Mouse (Mus musculus) lung, embryonic 14.5 days (tissue): Measurements from ENCODE around the gene Flrt2. TPM values are rescaled to one million over a fixed set of nuclear protein-coding genes. Genes with fewer than 3 reads are reported as not detected.

Experiments
- ATAC-seq: fragments of 200-750 bp; cut with Nextera tagmentation; 2 replicates; pipeline ENCODE4 v1.8.0; 2017; ENCODE audit warnings: mild to moderate bottlenecking, moderate TSS enrichment, moderate library complexity; ENCODE audit not compliant: insufficient read depth
- DNase-seq: peaks from one replicate; pipeline ENCODE4 v3.0.0-alpha.2; 2015
- H3K27ac ChIP-seq: fragments of 300-500 bp; sonication (generic); 2 replicates; pipeline ENCODE4 v1.5.1; 2014; ENCODE audit warnings: low read depth, mild to moderate bottlenecking, moderate library complexity
- H3K27me3 ChIP-seq: fragments of 300-500 bp; sonication (generic); 2 replicates; pipeline ENCODE4 v1.6.1; 2014; ENCODE audit warnings: low read length, control low read depth; ENCODE audit not compliant: insufficient read depth
- H3K36me3 ChIP-seq: fragments of 300-500 bp; sonication (generic); 2 replicates; pipeline ENCODE4 v1.6.1; 2014; ENCODE audit warnings: control low read depth; ENCODE audit not compliant: insufficient read depth
- H3K4me1 ChIP-seq: fragments of 300-500 bp; sonication (generic); 2 replicates; pipeline ENCODE4 v1.6.1; 2014; ENCODE audit warnings: antibody characterized with exemption, control low read depth; ENCODE audit not compliant: insufficient read depth
- H3K4me2 ChIP-seq: fragments of 300-500 bp; sonication (generic); 2 replicates; pipeline ENCODE4 v1.6.1; 2014; ENCODE audit warnings: mild to moderate bottlenecking
- H3K4me3 ChIP-seq: fragments of 300-500 bp; sonication (generic); 2 replicates; pipeline ENCODE4 v1.5.1; 2014; ENCODE audit warnings: low read depth, low read length
- H3K9ac ChIP-seq: fragments of 300-500 bp; sonication (generic); 2 replicates; pipeline ENCODE4 v1.6.1; 2014
- H3K9me3 ChIP-seq: fragments of 300-500 bp; sonication (generic); 2 replicates; pipeline ENCODE4 v1.6.1; 2016; ENCODE audit warnings: low read depth, low read length, control low read depth
- CTCF ChIP-seq: IDR thresholded peaks from 2 replicates; pipeline ENCODE4 v1.5.1; 2016; ENCODE audit warnings: antibody characterized with exemption, low read depth
- WGBS: fragments of 180-500 bp; shearing (Covaris S2); extraction: QIAGEN DNeasy Blood & Tissue Kit; methylation state at CpG from one replicate; pipeline ENCODE4 v1.1.7; 2014; 5-methylcytosine and 5-hydroxymethylcytosine counted together
- polyA plus RNA-seq: library from polyadenylated mRNA; unstranded; fragments of >200 nt; fragmentation: Nextera tagmentation; extraction: Ambion mirVana; gene quantifications from 2 replicates; pipeline ENCODE4 v1.2.1, GENCODE M21; 2014

Gene Flrt2
- polyA plus RNA-seq, 1 experiment from 2014 or later = 14.1 TPM

- no peaks in the 10 kb centered on the region for H3K27me3 ChIP-seq
- no peak overlapping the region for H3K27ac ChIP-seq
- 0 out of 2 replicates have a peak, but pooled peaks cover 6% of the 10 kb centered on the region for H3K4me1 ChIP-seq
- H3K4me2 ChIP-seq = no peak overlapping the region
- 76% methylated on average over 2 of the region's 2 CpGs for WGBS
- H3K9ac ChIP-seq = no peak overlapping the region
- no peak overlapping the region for H3K4me3 ChIP-seq
- H3K36me3 ChIP-seq = no peaks in the 10 kb centered on the region
- no peak for ATAC-seq
- no peaks in the 10 kb centered on the region for H3K9me3 ChIP-seq
- TF ChIP-seq CTCF = no peak
- no peak for DNase-seq
Measured at GRCm38 (mm10) chr12:95749248-95749647, 57.2 kb downstream of the Flrt2 start.

- Histone ChIP-seq H3K9ac (no peak overlapping the region), H3K27ac (no peak overlapping the region), H3K27me3 (no peaks in the 10 kb centered on the region), H3K36me3 (no peaks in the 10 kb centered on the region), H3K4me1 (no peaks in the 10 kb centered on the region), H3K4me2 (no peak overlapping the region), H3K9me3 (no peaks in the 10 kb centered on the region), H3K4me3 (no peak overlapping the region)
- 52% methylated on average over 5 of the region's 5 CpGs for WGBS
- DNase-seq (peak; percentile 77), ATAC-seq (peak; percentile 71)
- no peak for TF ChIP-seq CTCF
Measured at GRCm38 (mm10) chr12:95759212-95759746, 67.3 kb downstream of the Flrt2 start.

DNA sequence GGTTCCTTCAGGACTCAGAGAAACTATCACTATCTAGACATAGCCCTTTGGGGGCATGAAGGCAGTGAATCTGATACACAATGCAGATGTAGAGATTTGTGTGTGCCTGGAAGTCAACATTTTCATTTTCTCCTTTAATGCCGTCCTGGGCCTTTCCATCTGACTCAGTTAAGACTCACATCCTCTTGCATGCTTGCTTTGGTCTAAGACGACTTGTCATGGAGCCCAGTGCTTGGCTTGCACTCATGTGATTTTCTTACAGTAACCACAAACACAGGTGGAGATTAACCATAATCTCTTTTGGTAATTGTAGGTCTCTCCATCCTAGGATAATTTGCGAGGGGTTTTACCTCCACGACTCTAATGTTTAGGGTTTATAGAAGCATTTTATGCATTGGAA is 73.2 kb downstream of the Flrt2 start:
- no peaks in the 10 kb centered on the region for H3K9me3 ChIP-seq
- TF ChIP-seq CTCF = no peak
- H3K9ac ChIP-seq = no peak overlapping the region
- ATAC-seq (no peak), DNase-seq (no peak)
- H3K27ac ChIP-seq = no peak overlapping the region
- no peak overlapping the region for H3K4me2 ChIP-seq
- WGBS = 85% methylated on average over 4 of the region's 4 CpGs
- H3K4me3 ChIP-seq = no peak overlapping the region
- H3K4me1 ChIP-seq = no peaks in the 10 kb centered on the region
- no peaks in the 10 kb centered on the region for H3K27me3 ChIP-seq
- H3K36me3 ChIP-seq = no peaks in the 10 kb centered on the region

DNA sequence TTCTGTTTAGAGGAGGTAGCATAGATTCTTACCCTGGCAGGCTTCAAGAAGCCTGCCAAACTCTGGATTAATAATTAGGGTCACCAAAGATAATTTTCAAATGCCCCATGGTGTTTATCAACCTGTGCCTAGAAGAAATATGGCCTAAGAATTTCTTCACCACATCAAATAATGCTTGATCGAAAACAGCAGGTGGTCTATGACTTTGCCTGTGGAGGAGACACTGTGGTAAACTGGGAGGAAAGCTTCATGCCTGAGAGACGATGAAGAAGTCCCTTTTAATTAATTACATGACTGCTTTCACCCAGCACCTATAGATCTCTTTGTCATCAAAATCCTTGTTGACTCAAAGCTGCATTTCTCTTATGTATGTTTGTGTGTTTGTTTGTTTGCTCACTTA is 77.0 kb downstream of the Flrt2 start:
- Histone ChIP-seq H3K9me3 (no peaks in the 10 kb centered on the region), H3K4me1 (no peaks in the 10 kb centered on the region), H3K36me3 (no peaks in the 10 kb centered on the region), H3K9ac (no peak overlapping the region), H3K27me3 (no peaks in the 10 kb centered on the region), H3K4me3 (no peak overlapping the region), H3K4me2 (no peak overlapping the region), H3K27ac (no peak overlapping the region)
- 79% methylated on average over 2 of the region's 2 CpGs for WGBS
- TF ChIP-seq CTCF = no peak
- ATAC-seq (no peak), DNase-seq (no peak)

GRCm38 (mm10) chr12:95770251-95770650 is 78.2 kb downstream of the Flrt2 start:
- no peaks in the 10 kb centered on the region for H3K9me3 ChIP-seq
- ATAC-seq (no peak), DNase-seq (peak; percentile 26)
- no peak overlapping the region for H3K4me3 ChIP-seq
- H3K4me2 ChIP-seq = no peak overlapping the region
- WGBS = 43% methylated on average over 3 of the region's 3 CpGs
- no peak overlapping the region for H3K9ac ChIP-seq
- H3K36me3 ChIP-seq = no peaks in the 10 kb centered on the region
- H3K4me1 ChIP-seq = no peaks in the 10 kb centered on the region
- H3K27me3 ChIP-seq = no peaks in the 10 kb centered on the region
- H3K27ac ChIP-seq = no peak overlapping the region
- no peak for TF ChIP-seq CTCF

DNA sequence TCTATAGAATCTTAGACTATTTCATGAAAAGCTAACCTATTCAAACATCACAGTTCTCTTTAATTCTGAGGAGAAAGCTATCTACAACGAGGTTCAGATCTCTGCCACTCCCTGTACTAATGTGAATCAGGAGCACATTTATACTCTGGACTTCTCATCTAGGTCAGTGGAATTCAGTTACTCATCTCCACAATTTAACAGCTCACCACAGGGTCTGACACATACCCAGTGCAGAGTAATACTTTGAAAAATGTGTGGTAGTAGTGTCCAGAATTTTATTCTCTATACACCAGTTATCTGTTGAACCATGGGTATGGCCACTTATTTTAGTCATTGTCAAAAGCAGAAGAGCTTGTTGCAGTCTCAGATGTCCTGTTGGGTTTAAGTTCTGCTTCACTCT is 98.1 kb downstream of the Flrt2 start:
- no peak overlapping the region for H3K4me2 ChIP-seq
- ATAC-seq (no peak), DNase-seq (no peak)
- WGBS = 70% methylated on average over 1 of the region's 1 CpGs
- H3K27me3 ChIP-seq = no peaks in the 10 kb centered on the region
- no peak for TF ChIP-seq CTCF
- H3K4me1 ChIP-seq = no peaks in the 10 kb centered on the region
- no peak overlapping the region for H3K9ac ChIP-seq
- H3K27ac ChIP-seq = no peak overlapping the region
- H3K4me3 ChIP-seq = no peak overlapping the region
- no peaks in the 10 kb centered on the region for H3K9me3 ChIP-seq
- no peaks in the 10 kb centered on the region for H3K36me3 ChIP-seq

DNA sequence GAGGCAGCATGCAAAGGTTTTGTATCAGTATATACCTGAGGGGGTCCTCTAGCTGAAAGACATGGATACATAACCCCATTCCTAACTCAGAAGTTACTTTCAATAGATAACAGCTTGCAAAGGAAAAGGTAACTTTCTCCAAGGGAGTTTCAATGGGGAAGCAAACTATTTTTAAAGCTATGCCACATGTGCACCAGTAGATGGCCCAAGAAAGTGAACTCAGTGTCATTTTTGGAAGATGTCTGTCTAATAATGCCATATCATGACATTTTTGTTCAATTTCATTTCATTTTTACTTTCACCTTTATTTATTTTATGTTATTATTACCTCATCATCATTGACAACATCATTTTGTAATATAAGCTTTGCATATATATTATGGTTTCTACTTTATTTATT is 124.6 kb downstream of the Flrt2 start:
- no peak overlapping the region for H3K9ac ChIP-seq
- no peak overlapping the region for H3K27ac ChIP-seq
- ATAC-seq (no peak), DNase-seq (no peak)
- TF ChIP-seq CTCF = no peak
- no peaks in the 10 kb centered on the region for H3K9me3 ChIP-seq
- no peaks in the 10 kb centered on the region for H3K36me3 ChIP-seq
- H3K4me2 ChIP-seq = no peak overlapping the region
- no peak overlapping the region for H3K4me3 ChIP-seq
- no peaks in the 10 kb centered on the region for H3K4me1 ChIP-seq
- H3K27me3 ChIP-seq = no peaks in the 10 kb centered on the region
